Mouse (Mus musculus) left cerebral cortex, postnatal 14 days (tissue): ENCODE measurements at regions not wholly inside any gene's neighbourhood (a gene's known extent, or its start where the extent isn't known, plus 50 kb on each side); places are given as distances from the start of the nearest gene placed in this dataset.
A peak's percentile ranks its signal among the peaks of the same experiment; 100 is the strongest.

Experiments used
- DNase-seq, 2 experiments: peaks; one replicate each; pipeline ENCODE4 v3.0.0; 2021 to 2022; ENCODE audit warnings: low spot score in 2 of 2, mixed read lengths in 1 of 2
- intact Hi-C: fragments of 180-260 bp; cut with DNase I; formaldehyde crosslinking; loops from one replicate; pipeline ENCODE4 v1.15.1; 2025

DNA sequence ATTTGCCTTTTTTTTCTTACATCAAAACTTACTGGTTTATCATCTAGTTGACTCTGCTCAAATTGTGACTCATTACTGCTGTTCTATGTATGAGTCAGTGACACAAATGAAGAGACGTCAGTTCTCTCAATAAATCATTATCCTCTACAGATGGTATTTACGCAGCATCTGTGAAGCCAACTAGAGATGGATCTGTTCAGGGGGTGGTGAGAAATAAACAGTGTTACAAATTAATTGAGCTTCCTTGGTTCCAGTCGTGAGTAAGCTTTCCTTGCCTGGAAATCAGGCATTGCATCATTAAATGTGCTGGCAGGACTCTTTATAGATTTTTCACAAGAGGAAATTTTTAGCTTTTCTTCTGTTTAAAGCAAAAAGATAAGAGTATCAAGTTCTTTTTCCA, 544.5 kb downstream of the H2afb1 start:
- DNase-seq = peak; percentile 4 to 9
- intact Hi-C loops = no loop called here
